Mouse (Mus musculus): ENCODE measurements around the gene Olfr1311.
"Not testable (repeated sequence)": the region's sequence is repeated elsewhere in the genome, so short reads cannot be mapped to it uniquely, and the experiment has no call there.

The Olfr1311 gene

GRCm38 (mm10) chr2:112024312-112024711 is at the start of gene Olfr1311:
Gene Olfr1311 (minus strand): TSS chr2:112024412.
- DNase-seq = no peak

GRCm38 (mm10) chr2:112050138-112050537 is 25.9 kb upstream of the Olfr1311 start, which contains the start of gene Olfr1312:
Gene Olfr1312 (minus strand): TSS chr2:112050238.
- no peak for DNase-seq

DNA sequence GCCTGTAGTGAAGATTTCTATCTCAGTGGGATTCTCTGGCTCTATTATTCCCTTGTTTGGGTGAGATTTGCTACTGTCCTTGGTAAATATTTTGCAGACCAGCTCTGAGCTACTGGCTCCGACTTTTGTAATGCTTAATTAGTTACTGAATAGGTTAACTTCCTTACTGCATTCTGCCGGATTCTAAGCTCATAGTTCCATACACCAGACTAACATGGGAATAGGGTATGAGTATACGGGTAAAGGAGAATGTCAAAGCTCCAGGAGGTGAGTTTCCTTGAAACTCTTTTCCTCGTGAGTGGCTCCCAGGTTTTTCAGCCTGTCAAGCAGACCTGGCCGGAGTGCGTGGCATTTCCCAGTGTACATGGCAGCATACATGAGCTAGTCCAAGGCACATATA is 2.8 kb upstream of the Olfr1311 start:
- not testable (repeated sequence) for DNase-seq

GRCm38 (mm10) chr2:112014900-112015299 is 9.3 kb downstream of the Olfr1311 start:
- DNase-seq = no peak

- DNase-seq = no peak
Measured at GRCm38 (mm10) chr2:112012608-112013007, 11.6 kb downstream of the Olfr1311 start, which contains the start of gene Olfr1310. Gene Olfr1310 (minus strand): TSS chr2:112012708.

DNA sequence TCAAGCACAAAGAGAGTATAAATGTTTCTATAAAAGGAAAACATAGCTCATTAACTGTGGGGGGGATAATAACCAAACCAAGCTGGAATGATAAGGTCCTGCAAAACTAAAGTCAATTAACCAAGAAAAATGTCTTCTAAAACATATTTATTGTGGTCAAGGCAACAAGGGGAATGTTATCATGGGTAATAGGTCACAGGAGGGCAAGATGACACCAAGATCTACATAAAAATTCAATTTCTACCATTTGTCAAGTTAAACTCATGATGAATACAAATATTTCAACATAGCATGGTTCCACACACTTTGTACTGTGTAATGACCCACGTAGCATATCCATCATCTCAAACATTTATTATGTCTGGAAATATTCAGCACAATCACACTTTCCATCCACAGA is 34.0 kb downstream of the Olfr1311 start, which contains the start of gene Olfr1309:
Olfr1309 (minus strand) TSS at position 101 of the 400 bp plus-strand sequence.
- no peak for DNase-seq
